Mouse (Mus musculus): ENCODE measurements around the gene Pdcd2. TPM values are rescaled to one million over a fixed set of nuclear protein-coding genes. Genes with fewer than 3 reads are reported as not detected.

Pdcd2 gene
- total and polyA plus RNA-seq, 3 experiments: 102 to 314 (median 179) TPM

- H3K36me3 ChIP-seq (replicated peaks): peaks cover 97% of the 10 kb centered on the region
- H3K4me1 ChIP-seq (ENCODE audit: insufficient read depth, low read depth, low read length): peaks cover 2% of the 10 kb centered on the region; the same call in 1 of the 2 replicates
- no peak overlapping the region for H3K4me3 ChIP-seq (ENCODE audit: low read depth, low read length)
- H3K27me3 ChIP-seq (ENCODE audit: insufficient read depth, low read length): no peaks in the 10 kb centered on the region
- ATAC-seq (ENCODE audit: extremely low read depth, insufficient number of reproducible peaks, low FRiP score, poor library complexity, severe bottlenecking) (no peak), DNase-seq (ENCODE audit: low spot score) (no peak)
- TF ChIP-seq GATA2 (IDR thresholded peaks at IDR 0.05; ENCODE audit: borderline replicate concordance, low read depth, low read length) (no peak), GATA1 (IDR thresholded peaks at IDR 0.05; ENCODE audit: borderline replicate concordance, low read length) (no peak), TAL1 (conservative IDR thresholded peaks at IDR 0.05; ENCODE audit: low read depth, low read length) (no peak), POLR2AphosphoS5 (IDR thresholded peaks at IDR 0.05; ENCODE audit: insufficient replicate concordance, low read depth, low read length) (no peak), CTCF (IDR thresholded peaks at IDR 0.05; ENCODE audit: low read depth, low read length) (no peak)
- no peaks in the 10 kb centered on the region for H3K9me3 ChIP-seq (replicated peaks)
Measured at GRCm38 (mm10) chr17:15518186-15518585, 8.9 kb downstream of the Pdcd2 start.

GRCm38 (mm10) chr17:15517776-15518175, 9.3 kb downstream of the Pdcd2 start:
- Histone ChIP-seq H3K4me1 (ENCODE audit: insufficient read depth, low read depth, low read length) (peaks cover 2% of the 10 kb centered on the region; the same call in 1 of the 2 replicates), H3K4me3 (ENCODE audit: low read depth, low read length) (no peak overlapping the region), H3K27me3 (ENCODE audit: insufficient read depth, low read length) (no peaks in the 10 kb centered on the region), H3K9me3 (replicated peaks) (no peaks in the 10 kb centered on the region), H3K36me3 (replicated peaks) (peaks cover 96% of the 10 kb centered on the region)
- ATAC-seq (ENCODE audit: extremely low read depth, insufficient number of reproducible peaks, low FRiP score, poor library complexity, severe bottlenecking) (no peak), DNase-seq (ENCODE audit: low spot score) (no peak)
- TF ChIP-seq GATA1 (IDR thresholded peaks at IDR 0.05; ENCODE audit: borderline replicate concordance, low read length): no peak
- no peak for TF ChIP-seq POLR2AphosphoS5 (IDR thresholded peaks at IDR 0.05; ENCODE audit: insufficient replicate concordance, low read depth, low read length)

- TF ChIP-seq GATA1 (IDR thresholded peaks at IDR 0.05; ENCODE audit: borderline replicate concordance, low read length): no peak
- TF ChIP-seq POLR2AphosphoS5 (IDR thresholded peaks at IDR 0.05; ENCODE audit: insufficient replicate concordance, low read depth, low read length): no peak
- no peak for TF ChIP-seq CTCF (IDR thresholded peaks at IDR 0.05; ENCODE audit: low read depth, low read length)
- no peak for TF ChIP-seq GATA2 (IDR thresholded peaks at IDR 0.05; ENCODE audit: borderline replicate concordance, low read depth, low read length)
- no peak for TF ChIP-seq TAL1 (conservative IDR thresholded peaks at IDR 0.05; ENCODE audit: low read depth, low read length)
- Histone ChIP-seq H3K27me3 (ENCODE audit: insufficient read depth, low read length) (no peaks in the 10 kb centered on the region), H3K4me3 (ENCODE audit: low read depth, low read length) (no peak overlapping the region), H3K9me3 (replicated peaks) (no peaks in the 10 kb centered on the region), H3K4me1 (ENCODE audit: insufficient read depth, low read depth, low read length) (peaks cover 5% of the 10 kb centered on the region; the same call in 1 of the 2 replicates), H3K36me3 (replicated peaks) (peaks cover 90% of the 10 kb centered on the region)
- DNase-seq (ENCODE audit: low spot score): no peak
- ATAC-seq (ENCODE audit: extremely low read depth, insufficient number of reproducible peaks, low FRiP score, poor library complexity, severe bottlenecking): no peak
Measured at GRCm38 (mm10) chr17:15510694-15511093, 16.4 kb downstream of the Pdcd2 start.

GRCm38 (mm10) chr17:15499656-15500394, 27.3 kb downstream of the Pdcd2 start, which contains the start of the genes Psmb1 and Tbp:
TSS of gene Psmb1 (minus strand) at chr17:15499751.
TSS of gene Tbp (plus strand) at chr17:15499888.
- peaks cover 48% of the 10 kb centered on the region for H3K36me3 ChIP-seq (replicated peaks)

GRCm38 (mm10) chr17:15498753-15499113, 28.4 kb downstream of the Pdcd2 start:
- TF ChIP-seq GATA1 (IDR thresholded peaks at IDR 0.05; ENCODE audit: borderline replicate concordance, low read length): no peak
- DNase-seq (ENCODE audit: low spot score): no peak
- H3K36me3 ChIP-seq (replicated peaks): peaks cover 47% of the 10 kb centered on the region
- ATAC-seq (ENCODE audit: extremely low read depth, insufficient number of reproducible peaks, low FRiP score, poor library complexity, severe bottlenecking): no peak
- H3K27me3 ChIP-seq (ENCODE audit: insufficient read depth, low read length): no peaks in the 10 kb centered on the region
- peaks cover 35% of the 10 kb centered on the region for H3K4me1 ChIP-seq (ENCODE audit: insufficient read depth, low read depth, low read length)
- no peaks in the 10 kb centered on the region for H3K9me3 ChIP-seq (replicated peaks)
- peak overlapping the region; percentile 98 for H3K4me3 ChIP-seq (ENCODE audit: low read depth, low read length)

More at GRCm38 (mm10) chr17:15499656-15500394, 27.3 kb downstream of the Pdcd2 start, which contains the start of the genes Psmb1 and Tbp:
- Histone ChIP-seq H3K27me3 (ENCODE audit: insufficient read depth, low read length) (no peaks in the 10 kb centered on the region), H3K4me3 (ENCODE audit: low read depth, low read length) (peak within 1 kb of the TSS; percentile 98), H3K9me3 (replicated peaks) (no peaks in the 10 kb centered on the region), H3K4me1 (ENCODE audit: insufficient read depth, low read depth, low read length) (peaks cover 35% of the 10 kb centered on the region)
- ATAC-seq (ENCODE audit: extremely low read depth, insufficient number of reproducible peaks, low FRiP score, poor library complexity, severe bottlenecking): peak; percentile 84
- TF ChIP-seq TAL1 (conservative IDR thresholded peaks at IDR 0.05; ENCODE audit: low read depth, low read length) (no peak), GATA2 (IDR thresholded peaks at IDR 0.05; ENCODE audit: borderline replicate concordance, low read depth, low read length) (no peak)
- peak; percentile 83 for DNase-seq (ENCODE audit: low spot score)

GRCm38 (mm10) chr17:15497882-15498752, 29.0 kb downstream of the Pdcd2 start:
- H3K9me3 ChIP-seq (replicated peaks): no peaks in the 10 kb centered on the region
- peak overlapping the region; percentile 98 for H3K4me3 ChIP-seq (ENCODE audit: low read depth, low read length)
- no peaks in the 10 kb centered on the region for H3K27me3 ChIP-seq (ENCODE audit: insufficient read depth, low read length)
- H3K4me1 ChIP-seq (ENCODE audit: insufficient read depth, low read depth, low read length): peaks cover 35% of the 10 kb centered on the region
- DNase-seq (ENCODE audit: low spot score): peak; percentile 83
- ATAC-seq (ENCODE audit: extremely low read depth, insufficient number of reproducible peaks, low FRiP score, poor library complexity, severe bottlenecking): peak; percentile 79
- peaks cover 49% of the 10 kb centered on the region for H3K36me3 ChIP-seq (replicated peaks)
- TF ChIP-seq GATA1 (IDR thresholded peaks at IDR 0.05; ENCODE audit: borderline replicate concordance, low read length) (no peak), GATA2 (IDR thresholded peaks at IDR 0.05; ENCODE audit: borderline replicate concordance, low read depth, low read length) (no peak), TAL1 (conservative IDR thresholded peaks at IDR 0.05; ENCODE audit: low read depth, low read length) (no peak), CTCF (IDR thresholded peaks at IDR 0.05; ENCODE audit: low read depth, low read length) (no peak), POLR2AphosphoS5 (IDR thresholded peaks at IDR 0.05; ENCODE audit: insufficient replicate concordance, low read depth, low read length) (no peak)

Data from G1E (cell line).